Mouse (Mus musculus): ENCODE results near the gene Paxx.

GRCm38 (mm10) chr2:25500576-25501405, 39.9 kb upstream of the Paxx start, which contains the start of gene Fbxw5:
- TF ChIP-seq CTCF (IDR thresholded peaks at IDR 0.05; ENCODE audit: extremely low read depth, insufficient read length, insufficient replicate concordance, low read depth, low read length) (no peak), POLR2A (IDR thresholded peaks at IDR 0.05; ENCODE audit: low read depth, low read length) (peak; percentile 70)

All from small intestine, adult 2 months (tissue).